Mouse (Mus musculus): ENCODE data around the gene Apob.

DNA sequence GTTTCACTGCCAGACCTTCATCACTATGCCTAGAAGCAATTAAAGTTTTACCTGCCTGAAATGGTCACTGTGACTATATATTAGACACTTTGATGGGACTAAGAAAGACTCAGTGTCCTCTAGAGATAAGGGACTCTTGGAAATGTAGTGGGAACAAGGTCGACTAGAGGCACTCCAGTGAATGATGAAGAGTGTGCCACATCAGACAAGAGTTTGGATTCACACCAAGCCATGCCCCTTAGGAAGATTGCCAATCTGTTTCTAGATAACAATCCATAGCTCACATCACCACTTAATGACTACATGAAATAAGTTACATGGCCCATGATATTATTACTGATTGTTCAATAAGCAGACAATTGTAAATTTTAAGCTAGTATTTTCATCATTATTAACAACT, 14.1 kb downstream of the Apob start:
- TF ChIP-seq CTCF (IDR thresholded peaks at IDR 0.05) (no peak), POLR2A (IDR thresholded peaks at IDR 0.05; ENCODE audit: insufficient read depth, low read depth, low read length) (no peak), EP300 (IDR thresholded peaks at IDR 0.05; ENCODE audit: insufficient read depth, low read depth, low read length) (no peak)

Measured in heart, adult 2 months (tissue).